Comparison of ENCODE assay signal across 9 mouse cellular contexts in genomic region chr5:148946787-148947186, GRCm38 (mm10). TPM values are rescaled to one million over a fixed set of nuclear protein-coding genes. Genes with fewer than 3 reads are reported as not detected.
A peak's percentile ranks its signal among the peaks of the same experiment; 100 is the strongest.
DNase-seq lines count a peak whose midpoint lies in the region; ATAC-seq and TF ChIP-seq lines count a peak whose summit lies in the region.
"Had no signal": no experiment of that assay in that cellular context is flagged by ENCODE, and none has a peak within 500 bp of the region (broad histone marks: within the 10 kb centered on the region; RNA-seq: fewer than 3 reads in every experiment).

No protein-coding gene starts in this region.

- 68% methylated on average over 5 of the region's 5 CpGs for WGBS in heart, postnatal 0 days
- 71% methylated on average over 5 of the region's 5 CpGs for WGBS in heart, embryonic 10.5 days
- WGBS in thymus, adult 2 months: 93% methylated on average over 5 of the region's 5 CpGs
- 71% methylated on average over 5 of the region's 5 CpGs for WGBS in midbrain, embryonic 11.5 days

- no peak for DNase-seq in heart, postnatal 0 days (ENCODE audit: low spot score)
- no peak for DNase-seq in heart, embryonic 10.5 days (ENCODE audit: low spot score)
- peak; percentile 59 for DNase-seq in thymus, adult 2 months
- no peak for DNase-seq in thymus, postnatal 10 days (ENCODE audit: low spot score in 2 of 2)
- peak; percentile 62 for DNase-seq in induced T-regulatory cell, adult 2 months (ENCODE audit: low read depth)
- DNase-seq in thymus, postnatal 4 days: peak; percentile 74
- DNase-seq in heart, adult 11 months: no peak
- DNase-seq in midbrain, embryonic 11.5 days (ENCODE audit: low spot score, missing footprints): no peak

- no peak overlapping the region for H3K27ac ChIP-seq in heart, postnatal 0 days (ENCODE audit: low read depth)
- H3K27ac ChIP-seq in heart, embryonic 10.5 days: no peak overlapping the region
- no peak overlapping the region for H3K27ac ChIP-seq in thymus, adult 2 months (ENCODE audit: control insufficient read depth, insufficient read depth, low read length)
- no peak overlapping the region for H3K27ac ChIP-seq in midbrain, embryonic 11.5 days (ENCODE audit: low read depth, low read length)

- peaks cover 5% of the 10 kb centered on the region; the same call in 1 of the 2 replicates for H3K9me3 ChIP-seq in heart, postnatal 0 days (replicated peaks; ENCODE audit: control insufficient read depth, low read length)
- H3K9me3 ChIP-seq in heart, embryonic 10.5 days: no peaks in the 10 kb centered on the region
- H3K9me3 ChIP-seq in midbrain, embryonic 11.5 days (ENCODE audit: control insufficient read depth, low read length): peaks cover 3% of the 10 kb centered on the region; the same call in 1 of the 2 replicates

- no peaks in the 10 kb centered on the region for H3K36me3 ChIP-seq in heart, postnatal 0 days (replicated peaks; ENCODE audit: control insufficient read depth, insufficient read depth, low read length)
- no peaks in the 10 kb centered on the region for H3K36me3 ChIP-seq in heart, embryonic 10.5 days
- H3K36me3 ChIP-seq in thymus, adult 2 months (ENCODE audit: control insufficient read depth, insufficient read depth, low read length): no peaks in the 10 kb centered on the region
- H3K36me3 ChIP-seq in midbrain, embryonic 11.5 days (ENCODE audit: control insufficient read depth, insufficient read depth, low read length): no peaks in the 10 kb centered on the region

- H3K4me1 ChIP-seq in heart, postnatal 0 days (ENCODE audit: control insufficient read depth, insufficient read depth): peaks cover 3% of the 10 kb centered on the region; the same call in 1 of the 2 replicates
- H3K4me1 ChIP-seq in heart, embryonic 10.5 days: peaks cover 7% of the 10 kb centered on the region; the same call in 1 of the 2 replicates
- peaks cover 21% of the 10 kb centered on the region for H3K4me1 ChIP-seq in thymus, adult 2 months (replicated peaks; ENCODE audit: control insufficient read depth, insufficient read depth, low read length)
- H3K4me1 ChIP-seq in midbrain, embryonic 11.5 days (ENCODE audit: control insufficient read depth, insufficient read depth, low read length): peaks cover 3% of the 10 kb centered on the region; the same call in 1 of the 2 replicates

- no peak for TF ChIP-seq POLR2A in thymus, adult 2 months (IDR thresholded peaks at IDR 0.05; ENCODE audit: control insufficient read depth, extremely low read depth, insufficient read depth, low read length, poor library complexity)

- H3K27me3 ChIP-seq in heart, postnatal 0 days (ENCODE audit: control insufficient read depth, insufficient read depth, low read length): no peaks in the 10 kb centered on the region
- no peaks in the 10 kb centered on the region for H3K27me3 ChIP-seq in heart, embryonic 10.5 days (ENCODE audit: insufficient read depth, poor library complexity, severe bottlenecking)
- no peaks in the 10 kb centered on the region for H3K27me3 ChIP-seq in thymus, adult 2 months (ENCODE audit: control insufficient read depth, insufficient read depth, low read length)
- H3K27me3 ChIP-seq in midbrain, embryonic 11.5 days (ENCODE audit: control insufficient read depth, insufficient read depth, low read length): no peaks in the 10 kb centered on the region

- TF ChIP-seq CTCF in heart, postnatal 0 days (IDR thresholded peaks at IDR 0.05; ENCODE audit: low read depth): peak; percentile 25
- TF ChIP-seq CTCF in thymus, adult 2 months (IDR thresholded peaks at IDR 0.05; ENCODE audit: borderline replicate concordance, control insufficient read depth, extremely low read depth, insufficient read depth, low read length, poor library complexity): peak; percentile 56; the same call in 1 of the 2 replicates

- H3K9ac ChIP-seq in heart, postnatal 0 days (replicated peaks; ENCODE audit: low read depth, low read length): no peak overlapping the region
- no peak overlapping the region for H3K9ac ChIP-seq in midbrain, embryonic 11.5 days (ENCODE audit: low read length)

- no peak for ATAC-seq in heart, postnatal 0 days (ENCODE audit: insufficient read depth, low read depth)
- ATAC-seq in midbrain, embryonic 11.5 days (ENCODE audit: low FRiP score): no peak

- H3K4me3 ChIP-seq in heart, postnatal 0 days (ENCODE audit: low read depth, low read length): no peak overlapping the region
- no peak overlapping the region for H3K4me3 ChIP-seq in heart, embryonic 10.5 days
- no peak overlapping the region for H3K4me3 ChIP-seq in thymus, adult 2 months (ENCODE audit: control insufficient read depth, insufficient read depth, low read length)
- H3K4me3 ChIP-seq in midbrain, embryonic 11.5 days (ENCODE audit: low read depth, low read length): no peak overlapping the region

- TF ChIP-seq EP300 in heart, postnatal 0 days (IDR thresholded peaks at IDR 0.05; ENCODE audit: low read depth): no peak

- no peak overlapping the region for H3K4me2 ChIP-seq in heart, postnatal 0 days (ENCODE audit: low read depth, low read length)
- no peak overlapping the region for H3K4me2 ChIP-seq in midbrain, embryonic 11.5 days

RNA-seq across cellular contexts. Expression of gene Katnal1, which starts 17.7 kb away (rescaled TPM):
- total RNA-seq in heart, postnatal 0 days (2014; rRNA removed; ENCODE audit: low replicate concordance): 5.4 and 21.1 TPM in 2 replicates
- 8.0 and 8.4 TPM in 2 replicates for polyA plus RNA-seq in heart, postnatal 0 days (2015; fragmentation: Nextera tagmentation; extraction: Ambion mirVana)
- 17.5 and 19.5 TPM in 2 replicates for polyA plus RNA-seq in heart, embryonic 10.5 days (2016; fragmentation: Nextera tagmentation; extraction: Ambion mirVana)
- 5.6 and 6.3 TPM in 2 replicates for polyA plus RNA-seq in thymus, adult 2 months (2012; rRNA removed)
- 31.1 and 37.1 TPM in 2 replicates for polyA plus RNA-seq in midbrain, embryonic 11.5 days (2014; fragmentation: Nextera tagmentation; extraction: Ambion mirVana)

RNA-seq across cellular contexts. Expression of gene Gm42791, which starts 48.2 kb away (rescaled TPM):
- total RNA-seq in heart, postnatal 0 days (2014; rRNA removed; ENCODE audit: low replicate concordance): not detected in 2 replicates
- polyA plus RNA-seq in heart, postnatal 0 days (2015; fragmentation: Nextera tagmentation; extraction: Ambion mirVana): 1.00 and 2.7 TPM in 2 replicates
- polyA plus RNA-seq in heart, embryonic 10.5 days (2016; fragmentation: Nextera tagmentation; extraction: Ambion mirVana): 0.57 and 2.6 TPM in 2 replicates
- polyA plus RNA-seq in thymus, adult 2 months (2012; rRNA removed): not detected in 2 replicates
- polyA plus RNA-seq in midbrain, embryonic 11.5 days (2014; fragmentation: Nextera tagmentation; extraction: Ambion mirVana): 2.0 TPM in 1 of 2 replicates, not detected in the other
- polyA plus RNA-seq: large intestine, adult 2 months had no signal

Comparison
In these comparisons a context has a peak if more than half of its experiments do, and no peak if none do; other contexts are left out.
1. DNase-seq: peak in thymus, adult 2 months (single experiment), induced T-regulatory cell, adult 2 months (single experiment) and thymus, postnatal 4 days (single experiment); none in heart, postnatal 0 days (single experiment), heart, embryonic 10.5 days (single experiment), thymus, postnatal 10 days (0 of 2), heart, adult 11 months (single experiment) and midbrain, embryonic 11.5 days (single experiment).